Mouse (Mus musculus) forebrain, embryonic 14.5 days (tissue): Measurements from ENCODE around the gene Ssbp3. TPM values are rescaled to one million over a fixed set of nuclear protein-coding genes. Genes with fewer than 3 reads are reported as not detected.

Experiments used
- ATAC-seq: fragments of 200-750 bp; cut with Nextera tagmentation; 2 replicates; pipeline ENCODE4 v1.8.0; 2017; ENCODE audit warnings: mild to moderate bottlenecking, moderate library complexity
- DNase-seq: peaks from one replicate; pipeline ENCODE4 v3.0.0-alpha.2; 2015; ENCODE audit warnings: low spot score
- H3K27ac ChIP-seq: fragments of 300-500 bp; sonication (generic); 2 replicates; pipeline ENCODE4 v1.5.1; 2014; ENCODE audit warnings: low read depth, mild to moderate bottlenecking, control low read depth, low read length, moderate library complexity
- H3K27me3 ChIP-seq: fragments of 300-500 bp; sonication (generic); replicated peaks from 2 replicates; pipeline ENCODE4 v1.6.1; 2014; ENCODE audit warnings: low read length, control low read depth, mixed read lengths; ENCODE audit not compliant: control insufficient read depth, insufficient read depth
- H3K36me3 ChIP-seq: fragments of 300-500 bp; sonication (generic); 2 replicates; pipeline ENCODE4 v1.6.1; 2014; ENCODE audit warnings: low read length, control low read depth; ENCODE audit not compliant: control insufficient read depth, insufficient read depth
- H3K4me1 ChIP-seq: fragments of 300-500 bp; sonication (generic); 2 replicates; pipeline ENCODE4 v1.6.1; 2014; ENCODE audit warnings: antibody characterized with exemption, low read length, control low read depth; ENCODE audit not compliant: control insufficient read depth, insufficient read depth
- H3K4me2 ChIP-seq: fragments of 300-500 bp; sonication (generic); 2 replicates; pipeline ENCODE4 v1.6.1; 2014; ENCODE audit warnings: mild to moderate bottlenecking, control low read depth, low read length
- H3K4me3 ChIP-seq: fragments of 300-500 bp; sonication (generic); 2 replicates; pipeline ENCODE4 v1.5.1; 2014; ENCODE audit warnings: low read depth, low read length, control low read depth
- H3K9ac ChIP-seq: fragments of 300-500 bp; sonication (generic); 2 replicates; pipeline ENCODE4 v1.6.1; 2014; ENCODE audit warnings: mild to moderate bottlenecking, low read length, control low read depth, moderate library complexity
- H3K9me3 ChIP-seq: fragments of 300-500 bp; sonication (generic); replicated peaks from 2 replicates; pipeline ENCODE4 v1.6.1; 2016; ENCODE audit warnings: low read length, control low read depth, mixed read lengths; ENCODE audit not compliant: control insufficient read depth
- WGBS: fragments of 180-500 bp; shearing (Covaris S2); extraction: QIAGEN DNeasy Blood & Tissue Kit; methylation state at CpG from one replicate; pipeline ENCODE4 v1.1.7; 2014; 5-methylcytosine and 5-hydroxymethylcytosine counted together
- polyA plus RNA-seq: library from polyadenylated mRNA; unstranded; fragments of >200 nt; fragmentation: Nextera tagmentation; extraction: Ambion mirVana; gene quantifications from 2 replicates; pipeline ENCODE4 v1.2.1, GENCODE M21; 2014

The Ssbp3 gene
- polyA plus RNA-seq, 1 experiment from 2014 or later: 118 TPM

DNA sequence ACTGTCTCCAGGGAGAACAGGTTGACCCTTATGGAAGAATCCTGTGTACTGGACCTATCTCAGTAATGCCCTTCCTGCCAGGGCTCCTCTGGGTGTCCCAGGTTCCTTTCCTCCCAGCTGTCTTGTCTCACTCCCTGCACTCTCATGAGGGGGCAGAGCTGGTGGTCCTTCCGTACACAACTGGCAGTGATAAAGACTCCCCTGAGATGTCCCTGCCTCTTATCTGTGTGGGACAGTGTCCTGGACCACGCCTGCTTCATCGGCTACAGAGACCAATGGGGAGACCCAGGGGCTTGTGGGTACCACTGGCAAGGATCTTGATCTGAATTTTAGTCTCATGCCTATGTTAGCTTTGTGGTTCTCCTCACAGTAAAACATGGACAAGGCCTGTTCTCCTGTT lies 12.4 kb downstream of the Ssbp3 start:
- no peak for ATAC-seq
- H3K36me3 ChIP-seq: peaks cover 88% of the 10 kb centered on the region

DNA sequence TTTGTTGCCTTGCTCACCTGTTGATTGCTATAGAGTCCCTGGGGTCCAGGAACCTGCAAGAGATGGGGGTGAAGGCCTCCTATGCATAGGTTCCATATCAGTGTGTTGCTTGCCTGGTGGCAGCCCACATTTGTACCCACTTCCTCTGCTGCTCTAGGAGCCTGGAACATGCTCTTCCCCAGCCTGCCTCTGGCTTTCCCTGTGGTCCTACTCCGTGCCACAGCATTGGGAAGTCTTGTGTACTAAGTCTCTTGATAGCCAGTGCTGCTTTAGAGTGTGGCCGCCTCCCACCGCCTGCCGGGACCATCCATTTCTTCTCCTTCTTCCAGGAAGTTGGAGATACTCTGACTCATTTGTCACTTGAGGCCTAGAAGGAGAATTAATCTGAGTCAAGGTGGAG lies 13.7 kb downstream of the Ssbp3 start:
- Histone ChIP-seq H3K4me2 (no peak overlapping the region), H3K36me3 (peaks cover 89% of the 10 kb centered on the region)
- WGBS: 99% methylated on average over 4 of the region's 4 CpGs

More for the DNA sequence above, 12.4 kb downstream of the Ssbp3 start:
- no peaks in the 10 kb centered on the region for H3K9me3 ChIP-seq
- no peak overlapping the region for H3K9ac ChIP-seq
- no peak for DNase-seq
- no peak overlapping the region for H3K4me2 ChIP-seq
- H3K4me1 ChIP-seq: peaks cover 16% of the 10 kb centered on the region
- WGBS: 96% methylated on average over 3 of the region's 3 CpGs
- H3K27me3 ChIP-seq: no peaks in the 10 kb centered on the region
- no peak overlapping the region for H3K27ac ChIP-seq
- no peak overlapping the region for H3K4me3 ChIP-seq

DNA sequence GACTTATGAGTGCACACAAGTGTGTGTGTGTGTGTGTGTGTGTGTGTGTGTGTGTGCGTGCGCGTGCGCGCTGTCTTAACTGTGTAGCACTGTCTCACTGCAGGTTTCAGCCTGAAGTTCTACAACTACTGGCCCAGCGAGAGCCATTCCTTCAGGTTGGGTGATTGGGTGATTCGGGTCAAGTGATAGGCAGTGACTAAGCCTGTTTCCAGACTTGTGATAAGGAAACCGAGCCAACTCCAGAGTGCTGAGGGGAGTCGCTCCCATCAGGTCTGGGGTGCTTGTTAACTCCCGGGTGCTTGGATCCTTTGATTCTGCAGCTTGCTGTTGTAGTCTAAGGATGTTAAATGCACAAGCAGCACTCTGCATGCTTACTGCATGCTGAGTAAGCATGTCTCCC lies 14.4 kb downstream of the Ssbp3 start:
- Histone ChIP-seq H3K4me1 (peaks cover 17% of the 10 kb centered on the region), H3K27ac (no peak overlapping the region), H3K4me3 (no peak overlapping the region), H3K9ac (no peak overlapping the region), H3K4me2 (no peak overlapping the region), H3K36me3 (peaks cover 84% of the 10 kb centered on the region), H3K27me3 (no peaks in the 10 kb centered on the region), H3K9me3 (no peaks in the 10 kb centered on the region)
- no peak for ATAC-seq
- DNase-seq: no peak
- 93% methylated on average over 10 of the region's 10 CpGs for WGBS

More for the DNA sequence above, 13.7 kb downstream of the Ssbp3 start:
- Histone ChIP-seq H3K4me1 (peaks cover 15% of the 10 kb centered on the region), H3K4me3 (no peak overlapping the region), H3K9me3 (no peaks in the 10 kb centered on the region), H3K27ac (no peak overlapping the region), H3K27me3 (no peaks in the 10 kb centered on the region), H3K9ac (no peak overlapping the region)
- no peak for ATAC-seq
- DNase-seq: no peak

DNA sequence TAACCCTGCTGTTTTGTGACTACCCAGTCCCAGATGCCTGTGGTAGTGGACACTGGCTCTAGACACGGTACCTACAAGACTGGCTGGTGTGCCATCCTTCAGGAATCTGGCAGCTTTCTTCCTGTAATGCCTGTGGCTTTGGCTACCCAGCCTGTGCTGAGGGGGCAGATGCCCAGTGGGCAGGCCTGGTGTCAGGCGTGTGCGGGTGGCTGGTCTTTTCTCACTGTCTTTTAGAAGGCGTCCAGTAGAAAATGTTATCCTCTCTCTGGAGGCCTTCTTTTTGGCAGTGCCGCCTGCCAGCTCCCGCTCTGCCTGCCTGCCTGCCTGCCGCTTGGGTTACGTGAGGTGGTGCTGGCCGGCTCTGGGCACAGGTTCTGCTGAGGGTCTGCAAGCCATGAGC lies 15.9 kb downstream of the Ssbp3 start:
- H3K4me2 ChIP-seq: no peak overlapping the region
- no peaks in the 10 kb centered on the region for H3K9me3 ChIP-seq
- no peak for ATAC-seq
- H3K4me1 ChIP-seq: peaks cover 15% of the 10 kb centered on the region
- no peak for DNase-seq
- no peak overlapping the region for H3K4me3 ChIP-seq
- WGBS: 80% methylated on average over 9 of the region's 9 CpGs
- H3K27me3 ChIP-seq: no peaks in the 10 kb centered on the region
- H3K36me3 ChIP-seq: peaks cover 80% of the 10 kb centered on the region
- H3K27ac ChIP-seq: no peak overlapping the region
- no peak overlapping the region for H3K9ac ChIP-seq

- Histone ChIP-seq H3K27ac (no peak overlapping the region), H3K4me2 (no peak overlapping the region), H3K36me3 (peaks cover 80% of the 10 kb centered on the region), H3K4me3 (no peak overlapping the region), H3K27me3 (no peaks in the 10 kb centered on the region), H3K9ac (no peak overlapping the region), H3K9me3 (no peaks in the 10 kb centered on the region), H3K4me1 (peaks cover 12% of the 10 kb centered on the region)
- 63% methylated on average over 6 of the region's 6 CpGs for WGBS
- DNase-seq (no peak), ATAC-seq (no peak)
Observed at GRCm38 (mm10) chr4:106927034-106927433, 16.5 kb downstream of the Ssbp3 start.

GRCm38 (mm10) chr4:106928961-106929360 lies 18.5 kb downstream of the Ssbp3 start:
- Histone ChIP-seq H3K9ac (no peak overlapping the region), H3K27ac (no peak overlapping the region), H3K4me2 (no peak overlapping the region), H3K27me3 (no peaks in the 10 kb centered on the region), H3K4me3 (no peak overlapping the region), H3K36me3 (peaks cover 79% of the 10 kb centered on the region), H3K4me1 (peaks cover 17% of the 10 kb centered on the region), H3K9me3 (no peaks in the 10 kb centered on the region)
- ATAC-seq (no peak), DNase-seq (no peak)
- 70% methylated on average over 7 of the region's 7 CpGs for WGBS

- Histone ChIP-seq H3K4me3 (no peak overlapping the region), H3K4me1 (peaks cover 39% of the 10 kb centered on the region), H3K9ac (no peak overlapping the region), H3K27me3 (no peaks in the 10 kb centered on the region), H3K27ac (no peak overlapping the region), H3K4me2 (no peak overlapping the region), H3K36me3 (peaks cover 66% of the 10 kb centered on the region), H3K9me3 (no peaks in the 10 kb centered on the region)
- ATAC-seq: no peak
- 88% methylated on average over 7 of the region's 7 CpGs for WGBS
- DNase-seq: no peak
Observed at GRCm38 (mm10) chr4:106932583-106932982, 22.1 kb downstream of the Ssbp3 start.

- H3K27ac ChIP-seq: no peak overlapping the region
Observed at GRCm38 (mm10) chr4:106933813-106934482, 23.4 kb downstream of the Ssbp3 start.

GRCm38 (mm10) chr4:106934931-106935582 lies 24.6 kb downstream of the Ssbp3 start:
- Histone ChIP-seq H3K4me3 (no peak overlapping the region), H3K36me3 (peaks cover 50% of the 10 kb centered on the region), H3K4me1 (peaks cover 61% of the 10 kb centered on the region), H3K9me3 (no peaks in the 10 kb centered on the region), H3K27me3 (no peaks in the 10 kb centered on the region), H3K27ac (peak overlapping the region; percentile 86), H3K4me2 (peak overlapping the region; percentile 12; the same call in 1 of the 2 replicates), H3K9ac (peak overlapping the region; percentile 57)
- peak; percentile 10; the same call in 1 of the 2 replicates for ATAC-seq
- DNase-seq: peak; percentile 46
- WGBS: 28% methylated on average over 12 of the region's 12 CpGs

More at GRCm38 (mm10) chr4:106933813-106934482, 23.4 kb downstream of the Ssbp3 start:
- no peak for ATAC-seq
- no peaks in the 10 kb centered on the region for H3K9me3 ChIP-seq
- H3K36me3 ChIP-seq: peaks cover 52% of the 10 kb centered on the region
- no peak overlapping the region for H3K4me3 ChIP-seq
- DNase-seq: no peak
- 78% methylated on average over 9 of the region's 9 CpGs for WGBS
- no peak overlapping the region for H3K4me2 ChIP-seq
- H3K4me1 ChIP-seq: peaks cover 53% of the 10 kb centered on the region
- no peak overlapping the region for H3K9ac ChIP-seq
- H3K27me3 ChIP-seq: no peaks in the 10 kb centered on the region
